Mouse (Mus musculus) CH12.LX (cell line): ENCODE results near the gene Oxct1. TPM values are rescaled to one million over a fixed set of nuclear protein-coding genes. Genes with fewer than 3 reads are reported as not detected.

Experiments
- DNase-seq: peaks from one replicate; pipeline ENCODE4 v3.0.0-alpha.2; 2013; ENCODE audit errors: extremely low read depth
- H3K27ac ChIP-seq: 2 replicates; pipeline ENCODE4 v1.5.1; 2012; ENCODE audit warnings: low read depth, mild to moderate bottlenecking, control low read depth, moderate library complexity; ENCODE audit not compliant: insufficient read depth
- H3K27me3 ChIP-seq: replicated peaks from 2 replicates; pipeline ENCODE3; 2012; ENCODE audit warnings: inconsistent platforms
- H3K36me3 ChIP-seq, 2 experiments: replicated peaks in 1 of 2; 2 replicates each; pipeline versions ENCODE3 to v1.6.1; 2012; ENCODE audit warnings: inconsistent platforms in 1 of 2, low read length in 1 of 2, mild to moderate bottlenecking in 1 of 2, mixed read lengths in 1 of 2, moderate library complexity in 1 of 2; ENCODE audit not compliant: control insufficient read depth in 1 of 2, insufficient read depth in 1 of 2
- H3K4me1 ChIP-seq, 2 experiments: 2 replicates each; pipeline ENCODE4 v1.6.1; 2012; ENCODE audit warnings: inconsistent platforms in 1 of 2, moderate library complexity in 1 of 2; ENCODE audit not compliant: insufficient read depth in 2 of 2, control insufficient read depth in 1 of 2
- H3K4me2 ChIP-seq: 2 replicates; pipeline ENCODE4 v1.6.1; 2012; ENCODE audit warnings: low read depth, mild to moderate bottlenecking, control low read depth; ENCODE audit not compliant: poor library complexity, insufficient read depth, severe bottlenecking
- H3K4me3 ChIP-seq, 3 experiments: fragments of 150-350 bp in 1 of 3; sonication (generic) in 1 of 3; replicated peaks in 1 of 3; 2 replicates each; pipeline versions ENCODE3 to v1.5.1; 2011 to 2012; ENCODE audit warnings: low read depth in 2 of 3, low read length in 2 of 3, mild to moderate bottlenecking in 2 of 3, moderate library complexity in 2 of 3, control low read depth in 1 of 3, improper control_type of control experiment in 1 of 3, inconsistent platforms in 1 of 3, mixed read lengths in 1 of 3; ENCODE audit not compliant: poor library complexity in 1 of 3
- H3K79me2 ChIP-seq: replicated peaks from 2 replicates; pipeline ENCODE4 v1.6.1; 2012; ENCODE audit warnings: mild to moderate bottlenecking, moderate library complexity; ENCODE audit not compliant: control insufficient read depth, poor library complexity, insufficient read depth, severe bottlenecking; ENCODE audit errors: extremely low read depth
- H3K9ac ChIP-seq: 2 replicates; pipeline ENCODE4 v1.6.1; 2012; ENCODE audit warnings: low read depth, mild to moderate bottlenecking, control low read depth, moderate library complexity; ENCODE audit not compliant: insufficient read depth
- H3K9me3 ChIP-seq: replicated peaks from 2 replicates; pipeline ENCODE3; 2012; ENCODE audit warnings: low read length, inconsistent platforms, mixed read lengths
- BHLHE40 ChIP-seq: IDR thresholded peaks from 2 replicates; pipeline ENCODE4 v1.6.1; 2011; ENCODE audit warnings: mild to moderate bottlenecking, low read depth, low read length, improper control_type of control experiment
- CTCF ChIP-seq, 2 experiments: IDR thresholded peaks in 1 of 2; conservative IDR thresholded peaks in 1 of 2; 2 replicates each; pipeline ENCODE4 v1.5.1; 2011 to 2012; ENCODE audit warnings: low read depth in 2 of 2, low read length in 2 of 2, improper control_type of control experiment in 1 of 2, inconsistent platforms in 1 of 2, mild to moderate bottlenecking in 1 of 2, moderate library complexity in 1 of 2
- E2F4 ChIP-seq: IDR thresholded peaks from 2 replicates; pipeline ENCODE4 v1.6.1; 2011; ENCODE audit warnings: low read depth, low read length, improper control_type of control experiment; ENCODE audit not compliant: insufficient replicate concordance
- ELF1 ChIP-seq: IDR thresholded peaks from 2 replicates; pipeline ENCODE4 v1.6.1; 2014; ENCODE audit warnings: low read depth, mild to moderate bottlenecking, inconsistent platforms, low read length, improper control_type of control experiment
- EP300 ChIP-seq: IDR thresholded peaks from 2 replicates; pipeline ENCODE4 v1.6.1; 2011; ENCODE audit warnings: low read length, improper control_type of control experiment
- HCFC1 ChIP-seq: IDR thresholded peaks from 2 replicates; pipeline ENCODE4 v1.6.1; 2012; ENCODE audit warnings: low read depth, mild to moderate bottlenecking, inconsistent platforms, low read length, improper control_type of control experiment
- JUN ChIP-seq: IDR thresholded peaks from 2 replicates; pipeline ENCODE4 v1.6.1; 2011; ENCODE audit warnings: low read depth, mild to moderate bottlenecking, low read length, improper control_type of control experiment, moderate library complexity; ENCODE audit not compliant: insufficient read depth
- JUND ChIP-seq: conservative IDR thresholded peaks from 2 replicates; pipeline ENCODE4 v1.6.1; 2011; ENCODE audit warnings: low read depth, low read length, improper control_type of control experiment
- KAT2A ChIP-seq: IDR thresholded peaks from 2 replicates; pipeline ENCODE4 v1.6.1; 2012; ENCODE audit warnings: low read length, improper control_type of control experiment, inconsistent platforms; ENCODE audit not compliant: insufficient replicate concordance
- MAZ ChIP-seq: IDR thresholded peaks from 2 replicates; pipeline ENCODE4 v1.6.1; 2012; ENCODE audit warnings: low read depth, mild to moderate bottlenecking, inconsistent platforms, low read length, improper control_type of control experiment, moderate library complexity
- MEF2A ChIP-seq: IDR thresholded peaks from 2 replicates; pipeline ENCODE4 v1.6.1; 2014; ENCODE audit warnings: low read depth, mild to moderate bottlenecking, inconsistent platforms, low read length, improper control_type of control experiment, borderline replicate concordance
- MXI1 ChIP-seq: IDR thresholded peaks from 2 replicates; pipeline ENCODE4 v1.6.1; 2011; ENCODE audit warnings: mild to moderate bottlenecking, low read depth, low read length, improper control_type of control experiment
- RAD21 ChIP-seq: IDR thresholded peaks from 2 replicates; pipeline ENCODE4 v1.6.1; 2011; ENCODE audit warnings: low read depth, mild to moderate bottlenecking, low read length, improper control_type of control experiment, moderate library complexity
- RCOR1 ChIP-seq: conservative IDR thresholded peaks from 2 replicates; pipeline ENCODE4 v1.6.1; 2012; ENCODE audit warnings: low read depth, mild to moderate bottlenecking, inconsistent platforms, low read length, improper control_type of control experiment
- SIN3A ChIP-seq: IDR thresholded peaks from 2 replicates; pipeline ENCODE4 v1.6.1; 2012; ENCODE audit warnings: low read length, improper control_type of control experiment, inconsistent platforms
- UBTF ChIP-seq: IDR thresholded peaks from 2 replicates; pipeline ENCODE4 v1.6.1; 2012; ENCODE audit warnings: low read depth, mild to moderate bottlenecking, inconsistent platforms, low read length, improper control_type of control experiment, moderate library complexity
- USF1 ChIP-seq: IDR thresholded peaks from 2 replicates; pipeline ENCODE4 v1.6.1; 2014; ENCODE audit warnings: low read depth, mild to moderate bottlenecking, inconsistent platforms, low read length, improper control_type of control experiment
- USF2 ChIP-seq: conservative IDR thresholded peaks from 2 replicates; pipeline ENCODE4 v1.6.1; 2011; ENCODE audit warnings: low read depth, low read length, improper control_type of control experiment
- dilution Hi-C: fragments of 300-500 bp; cut with MboI; formaldehyde crosslinking; loops from 2 replicates; pipeline ENCODE4 v1.14.3; 2020; ENCODE audit warnings: low sequenced_read_pairs; ENCODE audit not compliant: extremely low pct_unique_long_range_greater_than_20kb, extremely low pct_ligation_motif_present
- in situ Hi-C: fragments of 300-500 bp; cut with MboI; formaldehyde crosslinking; loops from 3 replicates; pipeline ENCODE4 v1.14.3; 2019; ENCODE audit warnings: low sequenced_read_pairs, low pct_ligation_motif_present, low pct_unique_long_range_greater_than_20kb, mixed read lengths
- polyA plus RNA-seq: library from polyadenylated mRNA; unstranded; fragments of >175 nt; gene quantifications from 2 replicates; pipeline ENCODE4 v1.2.1, GENCODE M21; 2012; ENCODE audit warnings: low read depth; ENCODE audit not compliant: insufficient read length
- total RNA-seq, 2 experiments: library from RNA; depleted of rRNA; stranded (reverse); fragments of 300-350 nt in 1 of 2; fragments of >200 nt in 1 of 2; gene quantifications; 2 replicates each; pipeline ENCODE4 v1.2.3; 2012 to 2014

The Oxct1 gene
- total and polyA plus RNA-seq, 3 experiments, result 101 to 127 (median 105) TPM

DNA sequence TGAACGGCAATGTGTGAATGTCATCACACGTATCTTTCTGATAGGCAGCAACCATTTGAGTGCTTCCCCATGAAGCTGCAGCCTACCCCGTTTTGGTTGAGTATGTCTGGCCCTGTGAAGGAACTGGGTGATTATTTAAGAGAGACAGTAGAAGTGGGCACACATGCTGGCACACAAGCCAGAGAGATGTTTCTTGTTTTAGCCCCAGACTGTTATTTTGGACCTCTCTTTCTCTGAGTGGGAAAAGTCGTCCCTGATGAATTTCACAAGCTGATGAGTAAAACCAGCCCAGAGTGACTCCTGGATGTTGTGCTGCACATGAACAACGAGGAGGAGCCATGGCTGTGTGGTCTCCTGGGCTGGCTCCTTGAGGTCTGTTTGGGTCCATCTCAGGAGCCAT is 37.4 kb downstream of the Oxct1 start:
- Histone ChIP-seq H3K4me1 (no peaks in the 10 kb centered on the region), H3K27me3 (no peaks in the 10 kb centered on the region), H3K9ac (no peak overlapping the region), H3K4me3 (no peak overlapping the region), H3K27ac (no peak overlapping the region), H3K36me3 (peaks cover 20 to 73% of the 10 kb centered on the region in 2 experiments), H3K4me2 (no peak overlapping the region), H3K9me3 (no peaks in the 10 kb centered on the region), H3K79me2 (no peaks in the 10 kb centered on the region)
- in situ Hi-C loops, result no loop called here
- TF ChIP-seq MAZ (no peak), KAT2A (no peak), RCOR1 (no peak), SIN3A (no peak), EP300 (no peak), UBTF (no peak), USF1 (no peak), ELF1 (no peak), MEF2A (no peak), MXI1 (no peak), BHLHE40 (no peak), E2F4 (no peak), HCFC1 (no peak), JUN (no peak), USF2 (no peak), RAD21 (no peak), JUND (no peak)
- dilution Hi-C loops, result no loop called here
- no peak for DNase-seq

DNA sequence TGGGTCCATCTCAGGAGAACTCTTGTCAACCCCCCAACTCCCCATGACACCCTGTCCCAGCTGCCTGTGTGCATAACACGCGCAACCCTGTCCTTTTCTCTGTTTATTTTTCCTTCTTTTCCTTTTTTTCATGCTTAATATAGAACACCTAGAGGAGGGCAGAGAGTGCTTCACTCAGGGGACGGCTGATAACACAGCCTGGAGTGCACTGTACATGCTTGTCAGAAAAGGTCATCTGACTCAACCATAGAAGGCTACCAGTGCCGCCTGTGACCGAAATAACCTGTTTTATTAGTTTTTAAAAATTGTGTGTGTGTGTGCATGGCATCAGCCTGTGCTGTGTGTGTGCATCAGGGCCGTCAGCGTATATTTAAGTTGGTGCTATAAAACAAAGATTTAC is 37.8 kb downstream of the Oxct1 start:
- Histone ChIP-seq H3K36me3 (peaks cover 20 to 70% of the 10 kb centered on the region in 2 experiments), H3K27me3 (no peaks in the 10 kb centered on the region), H3K4me1 (no peaks in the 10 kb centered on the region), H3K27ac (no peak overlapping the region), H3K9me3 (no peaks in the 10 kb centered on the region), H3K4me2 (no peak overlapping the region), H3K79me2 (no peaks in the 10 kb centered on the region), H3K9ac (no peak overlapping the region)
- in situ Hi-C loops (no loop called here), dilution Hi-C loops (no loop called here)
- no peak for DNase-seq
- TF ChIP-seq EP300 (no peak), MXI1 (no peak), CTCF (conservative IDR thresholded peaks at IDR 0.05 in 1 of 2, IDR thresholded peaks at IDR 0.05 in 1 of 2; ENCODE audit: low read depth in 2 of 2, low read length in 2 of 2) (no peak), HCFC1 (no peak), USF1 (no peak), RCOR1 (no peak)
- TF ChIP-seq, all 38 proteins: peak for 0
- no peak overlapping the region for H3K4me3 ChIP-seq
